Mouse (Mus musculus): Measurements from ENCODE around the gene Nek5.

Nek5 gene

DNA sequence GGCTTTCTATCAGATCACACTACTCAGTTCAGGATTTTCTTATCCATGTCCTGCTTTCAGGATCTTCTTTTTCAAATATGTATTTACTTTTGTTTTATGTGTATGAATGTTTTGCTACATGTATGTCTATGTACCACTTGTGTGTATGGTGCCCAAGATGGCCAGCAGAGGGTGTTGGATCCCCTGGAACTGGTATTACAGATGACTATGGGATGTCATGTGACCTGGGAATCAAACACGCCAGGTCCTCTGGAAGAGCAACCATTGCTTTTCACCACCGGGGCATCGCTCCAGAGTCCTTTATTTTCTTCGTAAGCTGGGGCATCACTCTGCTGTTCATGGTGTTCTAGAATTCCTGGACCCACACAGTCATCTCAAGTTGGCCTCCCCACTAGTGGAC is 35.6 kb downstream of the Nek5 start:
- DNase-seq (ENCODE audit: low read depth, low spot score), result no peak

DNA sequence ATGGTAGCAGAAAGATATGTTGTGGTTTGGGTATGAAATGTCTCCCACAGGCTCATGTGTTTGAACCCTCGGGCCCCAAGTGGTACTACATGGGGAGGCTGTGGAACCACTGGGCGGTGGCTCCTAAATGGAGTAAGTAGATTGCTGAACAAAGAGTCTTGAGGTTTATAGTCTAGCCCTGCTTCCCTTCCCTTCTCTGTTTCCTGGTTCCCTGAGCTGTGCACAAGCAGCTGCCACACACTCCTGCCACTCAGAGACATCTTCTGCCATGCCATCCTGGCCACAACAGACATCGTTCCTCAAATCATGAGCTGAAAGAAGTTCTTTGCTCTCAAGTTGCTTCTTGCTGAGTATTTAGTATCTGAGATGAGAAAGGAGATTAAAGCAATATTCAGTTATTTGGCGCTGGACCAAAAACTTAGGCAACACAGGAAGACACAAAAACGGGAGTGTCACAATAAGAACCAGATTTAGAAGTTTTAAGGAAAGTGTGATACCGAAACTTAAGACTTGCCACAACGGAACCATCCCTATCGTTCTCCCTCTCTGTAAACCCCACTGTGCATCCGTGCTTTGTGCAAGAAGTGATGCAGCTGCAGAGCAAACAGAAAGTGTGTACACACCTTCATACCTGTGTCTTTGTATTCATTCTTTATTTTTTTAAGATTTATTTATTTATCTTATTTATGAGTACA is 45.4 kb downstream of the Nek5 start:
- DNase-seq (ENCODE audit: low read depth, low spot score), result no peak

DNA sequence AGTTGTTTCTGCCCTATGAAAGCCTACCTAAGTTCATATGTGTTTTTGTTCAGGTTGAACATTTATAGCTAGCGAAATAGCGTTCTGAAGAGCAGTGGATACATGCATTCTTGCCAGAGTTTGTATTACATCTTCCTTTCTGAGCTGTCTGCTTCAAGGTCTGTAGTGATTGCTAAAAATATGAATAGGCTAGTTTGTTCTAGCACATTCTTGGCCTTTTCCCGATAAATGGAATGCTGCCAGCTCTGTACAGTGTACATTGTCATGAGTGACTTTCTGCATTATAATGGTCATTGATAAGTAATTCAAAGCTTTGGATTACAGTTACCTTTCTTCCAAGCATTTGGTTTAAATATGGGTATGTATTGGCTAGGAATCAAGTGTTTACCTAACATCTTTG is 63.7 kb downstream of the Nek5 start:
- DNase-seq (ENCODE audit: low read depth, low spot score), result no peak

DNA sequence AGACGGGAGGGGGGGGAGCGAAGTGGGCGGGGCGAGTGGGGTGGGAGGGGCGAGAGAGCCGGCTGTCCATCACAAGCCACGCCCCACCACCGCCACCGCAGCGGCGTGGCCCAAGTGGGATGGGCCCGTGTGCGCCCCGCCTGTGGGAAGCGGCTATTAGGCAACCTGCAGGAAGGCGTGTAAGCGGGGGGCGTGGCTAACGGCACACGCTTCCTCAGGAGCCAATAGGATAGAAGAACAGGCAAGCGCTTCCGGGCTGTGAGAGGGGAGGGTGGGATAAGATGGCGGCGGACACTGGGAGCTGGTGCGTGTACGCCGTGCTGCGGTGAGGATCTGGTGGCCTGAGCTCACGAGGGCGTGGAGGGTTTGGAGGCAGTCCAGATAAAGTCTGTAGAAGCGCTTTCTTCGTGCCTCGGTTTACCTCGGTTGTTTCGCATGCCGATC is 64.4 kb downstream of the Nek5 start, which contains the start of gene Alg11:
TSS of gene Alg11 (plus strand) at position 276 of the 444 bp plus-strand sequence.
- peak; percentile 97 for DNase-seq (ENCODE audit: low read depth, low spot score)

DNA sequence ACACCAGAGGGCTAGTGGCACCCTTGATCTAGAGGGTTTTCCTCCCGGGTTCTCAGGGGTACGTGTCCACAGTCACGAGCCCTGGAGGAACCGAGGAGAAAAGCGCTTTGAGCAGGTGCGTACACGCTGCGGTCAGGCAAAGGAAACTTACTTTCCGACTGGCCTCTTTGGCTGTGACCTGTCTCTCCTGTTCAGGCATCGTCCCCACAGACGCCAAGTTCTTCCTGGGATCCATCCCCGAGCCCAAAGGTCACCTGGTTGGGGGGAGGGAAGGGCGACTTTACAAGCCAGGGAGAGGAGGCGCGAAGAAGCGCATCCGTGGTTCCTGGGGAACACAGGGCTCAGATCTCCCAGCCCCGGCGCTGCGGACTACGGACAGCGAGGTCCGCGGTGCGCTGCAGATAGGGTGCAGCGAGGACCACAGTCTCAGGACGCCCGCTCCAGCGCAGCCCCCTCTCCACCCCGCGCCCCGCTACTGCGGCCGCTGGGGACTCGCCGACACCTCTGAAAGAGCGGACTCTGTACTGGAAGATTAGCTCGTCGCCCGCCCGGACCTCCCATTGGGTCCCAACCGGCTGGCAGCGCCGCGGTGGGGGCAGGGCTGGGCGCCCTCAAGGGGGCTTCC is 64.9 kb downstream of the Nek5 start, which contains the start of gene Atp7b:
TSS of gene Atp7b (minus strand) at position 485 of the 625 bp plus-strand sequence.
- DNase-seq (ENCODE audit: low read depth, low spot score), result peak; percentile 19

DNA sequence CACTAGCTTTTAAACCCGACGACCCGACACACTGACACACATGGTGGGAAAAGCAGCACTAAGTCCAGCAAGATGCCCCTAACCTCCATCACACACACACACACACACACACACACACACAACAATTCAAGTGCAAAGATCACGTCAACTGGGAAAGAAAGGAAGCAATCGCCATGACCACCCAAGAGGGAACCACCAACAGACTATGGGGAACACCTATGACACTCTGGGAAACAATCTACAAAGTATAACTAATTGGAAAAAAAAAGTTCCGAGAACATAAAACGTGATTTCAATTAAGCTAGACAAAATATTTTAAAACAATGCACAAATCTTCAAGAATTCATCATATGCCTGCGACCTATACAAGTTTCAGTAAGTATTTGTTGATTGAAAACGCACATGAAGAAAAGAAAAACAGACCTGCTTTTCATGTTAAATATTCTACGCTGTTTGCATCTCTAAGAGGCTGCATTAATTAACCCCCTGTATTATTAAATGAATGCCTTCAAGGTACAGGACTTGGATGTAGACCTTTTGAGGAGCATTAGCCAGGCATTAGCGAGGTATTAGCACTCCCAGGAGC is 65.6 kb downstream of the Nek5 start:
- DNase-seq (ENCODE audit: low read depth, low spot score), result no peak

DNA sequence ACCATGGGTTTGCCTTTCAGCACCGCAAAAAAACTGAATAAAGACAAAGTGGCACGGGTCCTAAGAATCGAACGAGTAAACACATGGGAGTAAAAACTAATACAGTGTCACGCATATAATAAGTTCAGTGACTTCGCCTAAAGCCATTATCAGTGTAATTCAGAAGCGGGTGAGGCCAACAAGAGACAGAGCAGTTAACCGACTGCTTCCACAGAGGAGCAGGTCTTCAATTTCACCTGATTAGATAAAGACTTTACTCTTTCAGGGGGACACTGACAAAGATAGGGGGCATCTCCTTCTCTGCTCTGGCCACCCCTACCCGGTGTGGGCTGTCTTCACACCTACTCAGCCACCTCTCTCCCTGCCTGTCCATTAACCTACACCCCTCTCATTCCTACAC is 66.5 kb downstream of the Nek5 start:
- DNase-seq (ENCODE audit: low read depth, low spot score), result no peak

DNA sequence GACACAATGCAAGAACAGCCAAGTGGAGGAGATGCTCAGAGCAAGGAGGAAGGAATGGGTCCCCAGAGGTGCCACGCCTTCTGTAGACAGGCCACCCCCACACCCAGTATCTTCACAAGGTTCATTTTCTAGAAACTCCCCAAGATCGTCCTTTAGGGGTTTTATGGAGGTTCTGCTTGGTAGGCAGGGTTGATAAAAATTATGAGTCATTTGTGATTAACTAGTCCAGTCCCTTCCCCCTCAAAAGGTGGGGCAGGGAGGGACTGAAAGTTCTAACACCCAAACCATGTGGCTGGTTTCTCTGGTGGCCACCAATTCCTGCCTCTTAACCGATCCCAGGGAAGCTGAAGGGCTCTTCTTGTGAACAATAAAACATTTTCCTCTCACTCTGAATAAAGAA is 68.0 kb downstream of the Nek5 start:
- no peak for DNase-seq (ENCODE audit: low read depth, low spot score)

DNA sequence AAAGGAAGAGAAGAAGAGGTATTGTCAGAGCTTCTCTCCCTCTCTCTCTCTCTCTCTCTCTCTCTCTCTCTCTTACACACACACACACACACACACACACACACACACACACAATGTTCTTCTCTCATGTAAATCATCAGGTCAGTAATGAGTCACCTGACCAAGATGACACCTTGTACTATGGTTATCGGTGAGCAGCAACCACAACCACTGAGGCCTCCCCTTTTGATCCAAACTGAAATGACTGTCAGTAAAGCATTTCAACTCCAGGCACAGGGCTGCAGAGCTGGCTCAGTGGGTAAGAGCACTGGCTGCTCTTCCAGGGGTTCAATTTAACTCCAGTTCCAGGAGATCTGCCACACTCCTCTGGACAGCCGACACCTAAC is 69.4 kb downstream of the Nek5 start:
- DNase-seq (ENCODE audit: low read depth, low spot score), result no peak

DNA sequence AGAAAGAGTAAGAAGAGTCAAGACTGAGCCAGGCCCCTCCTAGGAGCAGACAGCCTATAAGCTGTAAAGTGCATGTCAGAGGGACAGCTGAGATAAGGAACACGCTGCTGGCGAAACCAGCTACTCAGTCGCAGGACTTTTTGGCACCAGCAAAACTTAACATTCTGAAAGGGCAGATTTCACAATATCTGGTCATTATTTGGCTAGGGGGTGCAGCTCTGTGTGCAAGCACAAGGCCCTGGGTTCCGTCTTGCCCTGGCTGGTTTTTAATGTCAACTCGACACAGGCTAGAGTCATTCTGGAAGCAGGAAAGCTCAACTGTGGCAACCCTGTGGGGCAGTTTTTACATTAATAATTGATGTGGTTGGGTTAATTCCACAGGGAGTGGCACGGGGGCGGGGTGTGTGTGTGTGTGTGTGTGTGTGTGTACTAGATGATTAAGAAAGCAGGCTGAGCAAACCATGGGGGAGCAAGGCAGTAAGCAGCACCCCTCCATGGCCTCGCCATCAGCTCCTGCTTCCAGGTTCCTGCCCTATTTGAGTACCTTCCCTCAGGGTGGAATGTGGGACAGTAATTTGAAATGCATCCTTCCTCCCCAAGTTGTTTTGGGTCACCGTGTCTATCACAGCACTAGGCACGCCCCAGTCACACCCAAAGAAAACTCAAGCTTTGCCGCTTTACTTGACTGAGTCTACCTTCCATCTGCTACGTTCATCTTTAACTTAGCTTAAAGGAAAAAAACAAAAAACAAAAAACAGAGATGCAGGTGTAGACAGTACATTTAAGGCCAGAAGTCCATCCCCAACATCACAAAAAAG is 70.0 kb downstream of the Nek5 start:
- no peak for DNase-seq (ENCODE audit: low read depth, low spot score)

DNA sequence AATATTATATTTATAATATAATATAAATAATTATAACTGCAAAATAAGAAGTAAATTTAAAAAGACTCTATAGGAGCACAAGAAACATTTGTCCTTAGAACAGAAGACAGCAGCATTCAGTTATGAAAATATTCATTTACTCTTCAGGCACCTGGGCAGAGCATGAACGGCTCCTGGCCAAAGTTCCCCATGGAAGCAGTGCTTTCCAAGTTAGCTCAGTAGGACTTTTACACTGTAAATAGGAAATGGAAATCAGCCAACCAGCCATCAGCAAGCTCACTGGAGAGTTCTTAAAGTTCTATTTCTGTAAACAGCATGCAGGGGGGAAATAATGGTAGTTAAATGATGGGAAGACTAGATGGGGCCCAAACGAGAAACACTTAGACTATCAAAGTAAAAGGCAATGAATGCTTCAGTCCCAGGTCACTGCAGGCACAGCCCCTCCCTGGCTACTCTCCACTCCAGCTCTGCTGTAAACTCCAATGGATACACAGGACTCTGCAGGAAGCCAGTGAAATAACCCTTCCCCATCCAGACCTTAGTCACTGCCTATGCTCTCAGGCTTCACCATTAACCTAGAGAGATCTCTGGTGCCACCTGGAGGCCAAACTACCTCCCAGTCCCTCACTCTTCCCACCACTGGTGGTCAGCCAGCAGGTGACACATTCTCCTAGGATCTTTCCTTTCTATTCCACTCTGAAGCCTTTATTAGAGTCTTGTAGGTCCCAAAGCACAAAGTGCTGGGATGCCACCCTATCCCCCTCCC is 77.0 kb downstream of the Nek5 start:
- peak; percentile 40 for DNase-seq (ENCODE audit: low read depth, low spot score)

DNA sequence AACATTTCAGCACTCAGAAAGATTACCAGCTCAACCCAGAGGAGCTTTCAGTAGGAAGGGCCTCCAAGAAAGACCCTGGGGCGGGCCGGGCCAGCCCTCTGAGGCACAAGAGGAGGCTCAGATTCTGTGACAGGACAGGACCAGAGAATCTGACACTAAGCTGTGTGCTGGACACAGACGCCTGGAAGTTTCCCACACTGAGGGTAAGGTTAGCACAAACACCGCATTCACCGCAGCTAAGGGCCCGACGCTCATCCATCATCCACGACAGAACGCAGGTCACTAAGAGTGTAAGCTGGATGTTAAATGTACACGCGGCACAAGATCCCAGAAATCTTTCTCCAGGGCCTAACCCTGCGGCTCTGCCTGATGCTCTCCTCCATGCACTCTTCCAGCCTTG is 81.1 kb downstream of the Nek5 start:
- no peak for DNase-seq (ENCODE audit: low read depth, low spot score)

DNA sequence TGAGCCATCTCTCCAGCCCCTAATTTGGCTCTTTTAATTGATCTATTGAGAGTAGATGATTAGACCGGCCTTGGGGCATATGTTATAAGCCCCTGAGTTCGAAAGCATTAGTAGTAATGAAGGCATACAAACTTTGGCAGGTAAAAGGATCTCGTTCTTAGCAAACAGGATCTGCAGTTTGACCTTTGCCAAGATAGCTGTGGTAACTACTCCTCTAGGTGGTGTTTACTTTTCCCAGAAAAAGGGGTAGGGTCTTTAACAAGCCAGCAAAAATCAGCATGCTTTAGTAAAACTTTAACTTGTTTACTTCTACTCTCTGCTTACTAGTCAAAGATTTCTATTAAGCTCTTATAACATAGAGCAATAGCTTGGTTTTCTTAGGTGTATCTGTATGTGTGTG is 82.3 kb downstream of the Nek5 start:
- DNase-seq (ENCODE audit: low read depth, low spot score), result no peak

DNA sequence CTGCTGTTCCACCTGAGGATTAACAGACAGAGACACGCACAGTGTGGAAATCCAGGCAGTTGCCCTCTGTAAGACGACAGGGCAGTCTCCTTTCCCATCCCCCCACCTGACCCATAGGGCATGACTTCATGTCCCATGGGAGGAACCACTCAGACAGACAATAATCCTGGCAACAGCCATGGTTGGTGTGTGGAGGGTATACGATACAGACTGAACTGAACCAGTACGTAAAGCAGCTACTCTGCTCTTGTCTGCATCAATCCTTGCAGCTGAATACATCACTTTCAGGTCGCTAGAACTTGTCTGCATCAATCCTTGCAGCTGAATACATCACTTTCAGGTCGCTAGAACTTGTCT is 84.7 kb downstream of the Nek5 start:
- no peak for DNase-seq (ENCODE audit: low read depth, low spot score)

DNA sequence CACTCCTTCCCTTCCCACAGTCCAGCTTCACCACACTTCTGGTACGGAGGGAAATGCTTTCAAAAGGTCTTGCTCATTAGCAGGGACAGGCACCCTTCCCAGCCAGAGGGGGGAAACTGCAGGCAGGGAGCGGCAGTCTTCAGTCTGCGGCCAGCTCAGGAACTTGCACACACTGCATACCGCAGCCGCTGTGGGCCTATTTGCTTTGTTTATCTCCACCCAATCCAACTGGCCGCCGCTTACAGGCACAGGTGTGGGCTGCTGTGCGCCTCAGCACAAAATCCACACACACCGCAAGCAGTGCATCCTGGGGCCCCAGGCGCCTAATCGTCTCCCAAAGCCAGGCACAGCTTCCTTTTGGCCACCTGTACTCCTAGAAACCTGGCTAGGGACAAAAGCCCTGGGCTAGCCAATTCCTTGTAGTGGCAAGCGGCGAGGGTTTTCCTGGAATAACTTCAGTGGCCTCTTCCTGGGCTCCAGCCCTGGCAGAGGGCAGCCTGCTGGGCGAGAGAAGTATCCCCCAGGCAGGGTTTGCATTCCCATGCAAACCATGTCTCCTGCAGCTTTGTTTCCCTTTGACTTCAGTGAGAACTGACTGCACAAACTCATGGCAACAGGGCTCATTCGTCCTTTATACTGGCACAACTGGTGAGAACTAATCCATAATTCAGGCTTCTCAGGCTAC is 85.2 kb downstream of the Nek5 start:
- DNase-seq (ENCODE audit: low read depth, low spot score), result no peak

DNA sequence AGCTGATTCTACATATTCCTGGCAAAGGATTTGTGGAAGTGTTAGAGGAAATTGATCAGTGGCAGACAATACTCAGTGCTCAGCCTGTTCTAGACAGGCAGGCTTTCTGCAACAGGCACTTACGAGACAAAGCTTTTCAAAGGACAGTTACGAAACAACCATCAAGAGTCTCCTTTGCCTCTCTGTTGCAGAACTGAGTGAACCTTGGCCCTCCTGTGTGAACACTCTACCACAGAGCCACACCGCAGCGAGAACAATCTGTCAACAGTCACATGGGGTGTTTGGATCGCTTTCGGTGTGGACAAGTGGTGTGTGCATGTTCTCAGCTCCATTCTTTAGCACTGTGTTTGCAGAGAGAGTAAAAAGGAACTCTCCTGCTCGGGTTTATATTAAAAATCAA is 87.8 kb downstream of the Nek5 start:
- DNase-seq (ENCODE audit: low read depth, low spot score), result no peak

DNA sequence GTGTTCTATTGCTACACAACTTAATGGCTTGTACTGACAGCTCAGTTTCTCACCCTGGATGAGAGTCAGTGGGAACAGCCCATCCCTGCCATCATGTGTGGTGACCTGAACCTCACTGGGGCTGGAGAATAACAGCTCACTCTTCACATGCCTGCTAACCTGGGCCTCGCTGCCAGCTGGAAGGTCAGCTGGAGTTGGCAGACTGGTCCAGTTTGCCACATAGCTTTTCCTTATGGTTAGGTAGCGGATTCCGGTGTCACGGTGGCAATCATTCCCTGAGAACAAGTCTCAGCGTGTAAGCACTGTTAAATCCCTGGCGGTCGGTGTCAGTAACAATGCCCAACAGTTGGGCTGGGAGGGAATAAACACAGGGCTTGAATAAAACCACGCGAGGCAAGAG is 88.7 kb downstream of the Nek5 start:
- DNase-seq (ENCODE audit: low read depth, low spot score), result no peak

DNA sequence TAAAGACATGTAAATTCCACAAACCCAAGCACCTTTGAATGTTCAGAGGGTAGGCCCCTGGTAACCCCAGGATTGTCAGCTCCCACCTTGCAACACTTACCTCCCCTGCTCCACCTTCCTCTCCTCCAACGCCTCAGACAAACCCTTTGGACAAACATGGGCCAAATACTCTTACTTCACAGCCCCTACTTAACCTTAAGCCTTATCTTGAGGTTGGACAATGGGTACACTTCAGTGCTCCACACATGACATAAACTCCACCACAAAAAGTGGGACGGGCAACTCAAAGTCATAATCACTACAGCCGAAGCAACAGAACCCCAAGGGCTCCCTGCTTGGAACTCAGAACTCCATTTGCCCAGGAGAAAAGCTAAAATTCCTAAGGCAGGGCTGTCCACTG is 93.9 kb downstream of the Nek5 start:
- no peak for DNase-seq (ENCODE audit: low read depth, low spot score)

DNA sequence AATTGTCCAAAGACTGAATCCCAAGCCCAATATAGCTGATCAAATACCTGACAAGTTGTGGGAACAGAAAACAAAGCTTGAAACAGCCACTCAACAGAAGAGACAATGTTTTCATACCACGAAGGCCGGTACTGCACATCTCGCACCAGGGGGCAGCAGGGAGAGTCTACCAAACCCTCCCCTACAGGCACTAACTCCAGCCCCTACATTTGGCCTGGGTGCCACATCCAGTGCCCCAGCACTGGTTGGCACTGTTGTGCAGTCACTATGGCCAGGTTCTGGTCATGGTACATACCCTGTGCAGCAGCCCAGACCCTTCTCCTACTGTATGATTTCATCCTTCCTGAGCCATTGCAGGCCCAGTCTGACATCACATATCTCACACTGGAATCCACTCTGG is 95.9 kb downstream of the Nek5 start:
- DNase-seq (ENCODE audit: low read depth, low spot score), result no peak

DNA sequence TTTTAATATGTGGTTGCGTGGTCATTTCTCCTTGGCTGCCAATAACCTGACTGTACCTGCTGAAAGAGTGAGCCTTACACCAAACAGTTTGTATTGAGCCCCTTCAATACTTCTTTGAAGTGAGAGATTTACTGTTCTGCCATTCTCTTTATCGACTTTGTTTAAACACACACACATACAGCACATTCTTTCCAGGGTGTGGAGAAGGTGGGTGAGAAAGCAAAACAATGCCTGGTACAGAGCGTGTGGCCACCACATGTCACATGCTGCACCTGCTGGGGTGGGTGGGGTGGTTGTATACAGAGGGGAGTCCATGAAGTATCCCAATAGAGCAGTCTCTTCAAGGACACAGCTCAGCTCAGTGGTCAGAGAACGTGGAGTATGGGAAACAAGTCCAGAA is 99.6 kb downstream of the Nek5 start:
- no peak for DNase-seq (ENCODE audit: low read depth, low spot score)
